Mouse (Mus musculus): ENCODE results near the gene Sertad2.

The Sertad2 gene

DNA sequence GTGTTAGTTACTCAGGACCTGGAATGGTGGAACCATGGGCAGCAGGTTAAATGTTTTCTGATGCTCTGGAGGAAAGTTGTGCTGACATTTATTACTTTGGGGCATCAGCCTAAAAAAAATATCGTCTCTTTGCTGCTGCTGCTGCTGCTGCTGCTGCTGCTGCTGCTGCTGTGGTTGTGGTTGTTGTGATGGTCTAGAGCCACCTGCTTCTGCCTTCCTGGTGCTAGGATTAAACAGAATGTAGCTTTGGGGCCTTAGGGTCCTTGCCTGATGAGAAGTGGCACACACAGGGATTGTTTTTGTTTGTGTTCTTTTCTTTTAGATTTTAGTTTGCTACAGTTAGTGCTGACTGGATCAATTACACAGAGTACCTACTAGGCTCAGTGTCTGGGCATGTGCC is 101.1 kb downstream of the Sertad2 start:
- DNase-seq (ENCODE audit: low read depth, low spot score): no peak

DNA sequence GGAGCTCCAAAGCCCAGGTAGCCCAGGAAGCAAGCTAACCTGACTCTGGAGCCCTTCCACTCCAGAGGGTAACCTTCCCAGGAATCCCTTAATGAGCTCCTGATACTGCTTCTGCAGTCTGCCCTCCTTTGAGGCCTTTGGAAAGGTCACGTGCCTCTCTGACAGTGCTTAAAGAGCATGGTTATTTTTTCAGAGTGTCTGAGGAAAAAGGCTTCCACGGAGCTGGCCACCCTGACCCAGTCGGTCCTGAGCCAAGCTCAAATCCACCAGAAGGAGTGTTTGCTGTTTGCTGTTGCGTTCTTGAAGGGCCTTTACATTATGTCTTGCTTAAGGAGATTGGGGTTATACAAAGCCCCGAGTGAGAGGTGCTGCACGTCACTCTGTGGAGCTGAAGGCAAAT is 101.8 kb downstream of the Sertad2 start:
- no peak for DNase-seq (ENCODE audit: low read depth, low spot score)

DNA sequence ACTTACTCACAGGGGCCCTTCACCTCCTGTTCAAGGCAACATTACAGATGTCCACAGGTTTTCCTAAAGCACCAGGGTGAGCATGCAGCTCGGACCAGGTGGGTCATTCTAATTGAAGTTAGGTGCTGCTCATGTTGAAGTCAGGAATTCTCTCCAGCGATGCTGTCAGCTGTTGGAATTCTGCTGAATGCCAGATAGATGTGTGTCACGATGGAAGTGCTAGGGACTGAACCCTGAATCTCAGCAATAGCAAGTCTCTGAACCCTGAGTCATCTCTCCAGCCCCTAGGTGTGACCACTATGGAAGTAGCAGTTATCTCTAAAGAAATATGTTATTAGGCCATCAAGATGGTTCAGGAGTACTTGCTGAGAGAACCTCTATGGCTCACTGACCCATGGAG is 102.5 kb downstream of the Sertad2 start:
- no peak for DNase-seq (ENCODE audit: low read depth, low spot score)

DNA sequence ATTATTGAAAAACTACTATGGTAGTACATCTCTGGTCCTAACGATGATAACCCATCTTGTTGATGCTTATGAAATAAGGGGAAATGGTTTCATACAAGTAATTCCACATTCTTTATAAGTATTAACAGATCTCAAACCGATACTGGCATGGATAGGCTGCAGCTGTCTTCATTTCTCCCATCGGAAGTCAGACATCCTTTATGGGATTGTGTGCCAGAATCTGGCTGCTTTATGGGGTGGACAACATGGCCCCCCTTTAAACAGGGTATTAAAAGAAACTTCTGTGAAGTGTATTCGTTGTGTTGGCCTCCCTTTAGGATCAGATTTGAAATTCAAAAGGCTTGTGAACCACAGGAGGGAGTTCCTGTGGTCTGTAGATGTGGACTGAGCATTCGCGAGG is 103.1 kb downstream of the Sertad2 start:
- no peak for DNase-seq (ENCODE audit: low read depth, low spot score)

DNA sequence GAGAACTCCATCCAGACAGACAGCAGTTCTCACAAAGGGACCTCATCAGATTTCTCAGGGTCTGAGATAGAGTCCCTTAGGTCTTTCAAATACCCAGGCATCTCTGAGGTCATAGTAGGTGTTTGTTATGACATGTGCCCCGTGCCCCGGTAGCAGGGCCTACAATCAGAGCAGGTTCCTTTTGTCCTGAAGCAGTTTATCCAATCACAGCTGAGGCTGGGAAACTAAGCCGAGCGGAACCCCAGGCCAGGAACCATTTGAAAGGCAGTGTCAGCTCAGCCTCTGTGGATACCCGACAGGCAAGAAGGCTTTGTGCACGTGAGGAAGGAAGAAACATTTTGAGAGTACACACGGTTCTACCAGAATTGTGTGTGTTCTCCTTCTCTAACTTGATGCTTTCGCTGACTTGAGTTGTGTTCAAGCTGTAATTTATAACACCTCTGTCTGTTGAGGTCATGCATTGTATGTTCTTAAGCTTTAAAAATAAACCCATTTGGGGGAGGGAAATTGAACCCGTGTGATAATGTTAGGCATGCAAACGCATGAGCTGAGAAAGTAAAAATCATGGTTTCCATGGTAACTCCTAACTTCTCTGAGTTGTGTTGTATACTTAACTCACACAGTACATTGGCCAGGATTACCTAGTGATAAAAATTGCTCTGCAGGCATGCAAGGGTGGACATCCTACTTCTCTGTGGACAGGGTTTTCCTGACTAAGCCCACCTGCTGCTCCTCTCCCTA is 104.1 kb downstream of the Sertad2 start:
- peak; percentile 66 for DNase-seq (ENCODE audit: low read depth, low spot score)

DNA sequence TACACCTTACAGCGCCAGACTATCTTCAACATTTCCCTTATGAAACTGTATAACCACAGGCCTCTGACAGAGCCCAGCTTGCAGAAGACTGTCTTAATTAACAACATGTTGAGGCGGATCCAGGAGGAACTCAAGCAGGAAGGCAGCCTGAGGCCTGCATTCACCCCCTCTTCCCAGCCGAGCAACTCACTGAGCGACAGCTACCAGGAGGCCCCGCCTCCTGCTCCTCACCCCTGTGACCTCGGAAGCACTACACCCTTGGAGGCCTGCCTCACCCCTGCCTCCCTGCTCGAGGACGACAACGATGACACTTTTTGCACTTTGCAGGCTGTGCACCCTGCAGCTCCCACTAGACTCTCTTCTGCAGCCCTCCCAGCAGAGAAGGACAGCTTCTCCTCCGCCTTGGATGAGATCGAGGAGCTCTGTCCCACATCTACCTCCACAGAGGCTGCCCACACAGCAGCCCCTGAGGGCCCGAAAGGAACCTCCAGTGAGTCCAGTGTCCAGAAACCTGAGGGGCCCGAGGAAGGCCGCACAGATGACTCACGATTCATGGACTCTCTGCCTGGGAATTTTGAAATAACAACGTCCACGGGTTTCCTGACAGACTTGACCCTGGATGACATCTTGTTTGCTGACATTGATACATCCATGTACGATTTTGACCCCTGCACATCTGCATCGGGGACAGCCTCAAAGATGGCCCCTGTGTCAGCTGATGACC is 105.0 kb downstream of the Sertad2 start:
- DNase-seq (ENCODE audit: low read depth, low spot score): peak; percentile 42

DNA sequence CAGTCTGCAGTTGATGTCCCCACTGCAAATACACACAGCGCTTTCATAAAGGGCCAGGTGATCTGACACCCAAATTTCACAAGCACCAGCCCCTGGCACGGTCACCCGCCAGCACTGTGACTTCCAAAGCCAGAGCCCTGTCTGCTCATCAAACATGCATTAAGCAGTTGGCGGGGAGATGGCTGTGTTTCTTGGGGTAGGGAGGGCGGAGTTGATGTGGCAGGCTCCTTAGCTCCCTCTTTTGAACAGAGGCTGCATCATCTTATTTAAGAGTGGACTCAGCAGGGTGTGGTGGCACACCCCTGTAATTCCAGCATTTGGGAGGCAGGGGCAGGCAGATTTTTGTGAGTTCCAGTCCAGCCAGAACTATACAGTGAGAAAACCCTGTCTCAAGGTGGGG is 106.4 kb downstream of the Sertad2 start:
- DNase-seq (ENCODE audit: low read depth, low spot score): peak; percentile 39

DNA sequence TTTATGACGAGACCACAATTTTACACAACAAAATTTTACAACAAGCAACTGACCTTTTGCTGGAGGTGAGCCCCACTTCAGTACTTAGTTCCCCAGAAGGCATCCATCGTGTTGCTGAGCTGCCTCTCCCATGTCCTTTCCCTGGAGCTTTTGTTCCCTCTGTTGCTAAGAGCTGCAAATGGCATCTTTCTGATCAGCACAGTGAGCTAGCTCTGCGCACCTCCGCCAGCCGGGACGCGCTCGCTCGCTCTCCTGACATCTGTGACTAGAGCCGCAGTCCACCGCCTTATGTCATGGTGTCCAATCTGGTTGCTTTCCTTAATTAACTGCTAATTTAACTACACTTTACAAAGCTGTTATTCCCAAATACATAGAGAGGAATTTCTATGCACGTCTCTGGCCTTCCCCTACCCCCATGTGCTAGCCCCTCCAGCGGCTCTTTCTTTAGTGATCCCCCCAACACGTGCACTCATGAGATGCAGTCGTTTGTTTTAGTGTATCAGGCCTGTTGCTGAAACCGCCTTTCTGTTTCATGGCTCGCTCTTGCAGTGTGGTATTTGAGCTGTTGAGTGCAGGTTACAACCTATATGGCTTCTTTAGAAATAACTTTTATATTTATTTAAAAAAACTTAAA is 107.1 kb downstream of the Sertad2 start:
- DNase-seq (ENCODE audit: low read depth, low spot score): peak; percentile 50

DNA sequence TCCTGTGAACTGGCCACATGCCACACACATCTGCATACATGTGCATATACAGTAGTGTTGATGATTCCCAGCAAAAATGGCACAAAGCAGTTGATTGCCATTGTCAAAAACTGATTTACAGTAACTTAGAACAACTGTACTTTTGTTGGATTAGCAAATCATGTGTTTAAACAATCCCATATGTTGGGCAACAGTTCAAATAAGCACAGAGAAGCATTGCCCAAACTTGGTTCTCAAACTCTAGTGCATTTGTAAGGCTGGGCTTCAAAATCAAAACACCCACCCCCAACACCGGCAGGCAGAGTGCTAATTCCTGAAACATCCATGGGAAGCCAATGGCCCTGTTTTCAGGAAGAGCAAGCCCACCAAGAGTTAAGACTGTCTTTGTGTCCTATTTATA is 108.1 kb downstream of the Sertad2 start:
- no peak for DNase-seq (ENCODE audit: low read depth, low spot score)

DNA sequence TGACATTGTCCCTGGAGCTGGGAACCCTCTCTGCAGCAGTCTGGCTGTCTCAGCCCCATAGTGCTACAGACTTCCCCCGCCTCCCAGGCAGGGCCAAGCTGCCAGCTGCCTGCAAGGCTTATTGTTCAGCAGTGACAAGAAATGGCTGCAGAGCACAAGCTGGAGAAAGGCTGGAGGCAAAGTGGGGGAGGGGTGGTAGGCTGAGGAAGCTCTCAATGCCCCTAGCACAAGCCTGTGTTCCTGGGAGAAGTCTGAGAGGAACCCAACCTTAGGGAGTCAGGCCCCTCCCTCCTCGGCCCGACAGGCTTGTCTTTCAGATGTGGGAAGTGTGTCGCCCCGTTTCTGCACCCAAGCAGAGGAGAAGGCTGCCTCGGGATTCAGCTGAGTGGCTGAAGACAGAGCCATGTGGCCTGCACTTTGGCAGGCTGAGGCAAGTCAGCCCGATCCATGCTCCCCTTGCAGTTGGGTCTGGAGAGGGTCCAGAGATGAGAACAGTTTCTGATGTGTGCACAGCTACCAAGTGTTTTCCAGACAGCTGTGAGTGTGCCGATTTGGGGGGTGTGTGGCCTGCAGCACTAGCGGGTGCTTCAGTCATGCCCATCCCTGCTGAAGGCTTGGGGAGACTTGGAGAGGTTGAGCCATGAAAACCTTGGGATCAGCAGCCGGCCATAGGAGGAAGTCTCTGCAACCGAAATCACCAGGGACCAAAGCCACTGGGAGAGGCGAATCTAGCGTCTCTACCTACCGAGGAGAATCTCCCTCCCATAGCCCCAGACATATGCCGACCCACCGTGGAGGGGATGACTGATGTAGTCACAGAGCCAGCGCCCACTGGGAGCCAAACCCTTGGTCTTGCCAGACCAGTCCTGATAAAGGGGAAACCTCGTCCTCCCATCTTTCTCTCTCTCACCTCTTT is 113.0 kb downstream of the Sertad2 start:
- DNase-seq (ENCODE audit: low read depth, low spot score): peak; percentile 88

DNA sequence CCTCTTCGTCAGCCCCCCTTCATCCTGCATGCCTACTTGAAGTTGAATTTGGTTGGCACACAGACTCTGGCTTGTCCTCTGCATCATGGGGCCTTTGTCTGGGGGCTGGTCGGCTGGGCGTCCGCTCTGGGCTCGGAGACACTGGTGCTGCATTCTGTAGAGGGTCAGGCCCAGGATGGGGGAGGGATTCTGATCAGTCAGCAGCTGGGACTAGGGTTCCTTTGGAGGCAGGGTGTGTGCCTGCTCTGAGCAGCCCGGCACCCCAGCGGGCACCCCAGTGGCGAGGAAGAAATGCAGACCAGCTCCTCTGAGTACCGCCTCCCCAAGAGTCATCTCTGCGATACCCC is 113.6 kb downstream of the Sertad2 start:
- DNase-seq (ENCODE audit: low read depth, low spot score): peak; percentile 30

DNA sequence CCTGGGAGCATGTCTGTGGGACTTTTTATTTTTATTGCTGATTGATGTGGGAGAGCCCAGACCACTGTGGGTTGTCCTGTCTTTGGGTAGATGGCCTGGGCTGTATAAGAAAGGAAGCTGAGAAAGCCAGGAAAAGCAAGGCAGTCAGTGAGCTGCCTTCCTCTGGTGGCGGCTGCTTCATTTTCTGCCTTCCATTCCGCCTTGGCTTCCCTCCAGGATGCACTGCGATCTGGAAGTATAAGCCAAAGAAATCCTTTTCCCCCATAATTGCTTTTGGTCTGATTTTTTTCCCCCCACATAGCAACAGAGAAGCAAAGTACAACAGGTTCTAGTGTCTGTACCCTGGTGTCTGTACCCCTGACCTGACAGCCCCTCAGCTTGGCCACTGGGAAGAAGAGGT is 116.0 kb downstream of the Sertad2 start:
- peak; percentile 32 for DNase-seq (ENCODE audit: low read depth, low spot score)

DNA sequence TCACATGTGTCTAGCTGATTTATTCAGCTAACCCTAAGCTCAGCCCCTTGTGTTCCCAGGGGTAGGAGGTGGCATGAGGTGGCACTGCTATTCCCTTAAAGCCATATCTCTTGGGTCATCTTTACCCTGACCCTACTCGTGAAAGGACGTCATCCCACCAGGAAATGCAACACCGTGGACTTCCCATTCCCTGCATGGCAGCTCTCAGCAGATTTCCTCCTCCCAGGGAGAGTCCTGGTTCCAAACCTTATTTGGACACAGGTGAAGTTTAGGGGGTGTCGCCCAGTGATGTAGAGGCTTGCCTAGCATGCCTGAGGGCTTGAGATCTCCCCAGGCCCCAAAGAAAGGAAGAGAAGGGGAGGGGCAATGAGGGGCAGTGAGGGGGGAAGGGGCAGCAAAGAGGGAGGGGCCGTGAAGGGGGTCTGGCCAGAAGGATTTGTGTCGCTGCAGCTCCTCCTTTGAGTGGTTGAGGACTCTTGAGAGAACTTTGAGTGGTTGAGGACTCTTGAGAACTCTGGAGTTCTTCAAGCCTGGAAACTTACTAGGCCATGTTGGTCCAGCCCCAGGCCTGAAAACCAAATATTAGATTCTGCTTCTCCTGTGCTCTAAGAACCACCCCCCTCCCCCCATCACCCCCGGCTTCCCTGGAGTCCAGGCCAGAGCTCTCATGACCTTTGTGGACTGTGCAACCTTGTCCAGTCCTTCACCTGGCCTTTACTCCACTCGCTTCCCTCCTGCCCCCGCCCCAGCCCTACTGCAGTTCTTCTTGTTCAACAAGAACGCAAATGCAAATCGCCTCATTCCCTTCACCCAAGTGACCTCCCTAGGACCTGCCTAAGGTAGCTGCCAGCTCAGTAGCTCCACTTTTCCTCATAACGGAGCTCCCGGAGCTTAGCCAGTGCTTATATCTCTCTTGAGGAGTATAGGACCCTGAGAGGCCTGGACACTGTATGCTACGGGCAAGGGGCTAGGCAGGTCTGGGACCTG is 117.4 kb downstream of the Sertad2 start:
- no peak for DNase-seq (ENCODE audit: low read depth, low spot score)

DNA sequence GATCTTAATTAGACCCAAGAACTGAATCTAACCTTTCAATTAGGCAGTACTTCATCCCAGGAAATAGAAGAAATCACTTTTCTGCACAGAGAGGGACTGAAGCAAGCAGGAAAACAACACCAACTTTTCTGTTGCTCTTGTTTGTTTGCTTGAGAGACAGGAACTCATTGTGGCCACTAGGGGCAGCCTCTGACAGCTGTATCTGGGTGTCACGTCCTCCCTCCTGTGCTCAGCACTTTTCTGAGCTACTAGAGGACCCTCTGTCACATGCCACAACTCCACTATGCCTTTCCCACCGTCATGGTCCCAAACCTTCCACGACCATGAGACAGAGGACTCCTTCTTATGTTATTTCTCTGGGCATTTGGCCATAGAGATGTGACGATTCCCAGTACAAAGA is 118.6 kb downstream of the Sertad2 start:
- DNase-seq (ENCODE audit: low read depth, low spot score): peak; percentile 67

DNA sequence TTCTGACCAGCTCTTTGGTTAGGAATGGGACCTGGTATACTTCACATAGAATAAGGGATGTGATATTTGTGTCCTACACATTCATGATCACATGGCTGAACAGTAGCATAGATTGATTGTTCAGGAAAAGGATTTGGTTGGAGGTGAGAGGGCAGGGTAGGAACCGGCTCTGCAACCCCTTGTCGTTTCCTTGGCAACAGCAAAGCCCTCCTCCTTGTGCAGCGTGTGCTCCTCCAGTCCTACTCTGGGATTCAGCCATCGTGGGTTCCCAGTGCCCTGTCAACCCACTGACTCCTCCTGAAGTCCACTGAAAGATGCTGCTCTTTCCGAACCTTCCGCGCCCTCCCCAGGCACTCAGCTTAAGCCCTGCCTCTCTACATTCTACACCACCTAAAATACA is 119.8 kb downstream of the Sertad2 start:
- no peak for DNase-seq (ENCODE audit: low read depth, low spot score)

DNA sequence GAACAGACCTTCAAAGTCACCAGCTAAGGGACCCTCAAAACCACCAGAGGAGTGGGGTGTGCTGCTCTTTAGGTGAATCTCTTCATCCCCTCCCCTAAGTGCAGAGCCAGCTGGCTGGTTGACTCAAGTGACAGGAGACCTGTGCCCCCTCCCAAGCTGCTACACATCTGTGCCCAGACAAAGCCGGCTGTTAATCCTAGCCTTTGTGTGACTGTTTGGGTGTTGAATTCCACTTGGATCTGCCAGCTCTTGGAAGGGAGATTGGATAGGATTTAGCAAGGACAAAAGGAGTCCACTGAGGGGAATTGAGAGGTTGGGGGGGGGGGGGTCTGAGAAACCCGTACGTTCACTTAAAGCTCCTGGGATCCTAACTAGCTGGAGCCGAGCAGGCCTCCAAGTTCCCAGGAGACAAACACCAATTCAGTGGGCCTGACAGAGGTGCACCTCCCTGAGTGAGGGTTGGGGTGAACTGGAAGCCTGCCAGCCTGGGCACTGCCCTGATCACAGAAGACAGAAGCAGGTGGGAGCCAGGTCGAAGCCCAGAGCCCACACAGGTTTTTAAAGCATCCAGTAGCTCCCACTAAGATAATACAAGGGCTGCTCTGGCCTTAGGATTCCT is 120.6 kb downstream of the Sertad2 start:
- no peak for DNase-seq (ENCODE audit: low read depth, low spot score)

DNA sequence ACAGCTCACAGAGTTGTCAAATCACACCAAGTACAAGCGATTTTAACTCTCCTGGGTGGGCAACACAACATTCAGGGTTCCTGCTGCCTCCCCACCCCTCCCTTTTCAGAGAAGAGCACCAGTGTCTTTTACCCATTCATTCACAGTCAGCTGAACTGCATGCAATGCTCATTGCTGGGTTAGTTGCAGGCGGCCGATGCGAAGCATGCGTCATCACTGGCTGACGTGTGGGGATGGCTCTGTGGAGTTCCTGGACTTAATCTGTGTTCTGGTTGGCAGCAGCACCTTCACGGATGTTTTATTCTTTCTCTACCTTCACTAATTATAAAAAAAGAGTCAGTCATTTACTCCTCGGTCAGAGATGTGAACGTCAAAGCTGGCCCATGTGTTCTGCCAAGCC is 121.8 kb downstream of the Sertad2 start:
- DNase-seq (ENCODE audit: low read depth, low spot score): peak; percentile 54

DNA sequence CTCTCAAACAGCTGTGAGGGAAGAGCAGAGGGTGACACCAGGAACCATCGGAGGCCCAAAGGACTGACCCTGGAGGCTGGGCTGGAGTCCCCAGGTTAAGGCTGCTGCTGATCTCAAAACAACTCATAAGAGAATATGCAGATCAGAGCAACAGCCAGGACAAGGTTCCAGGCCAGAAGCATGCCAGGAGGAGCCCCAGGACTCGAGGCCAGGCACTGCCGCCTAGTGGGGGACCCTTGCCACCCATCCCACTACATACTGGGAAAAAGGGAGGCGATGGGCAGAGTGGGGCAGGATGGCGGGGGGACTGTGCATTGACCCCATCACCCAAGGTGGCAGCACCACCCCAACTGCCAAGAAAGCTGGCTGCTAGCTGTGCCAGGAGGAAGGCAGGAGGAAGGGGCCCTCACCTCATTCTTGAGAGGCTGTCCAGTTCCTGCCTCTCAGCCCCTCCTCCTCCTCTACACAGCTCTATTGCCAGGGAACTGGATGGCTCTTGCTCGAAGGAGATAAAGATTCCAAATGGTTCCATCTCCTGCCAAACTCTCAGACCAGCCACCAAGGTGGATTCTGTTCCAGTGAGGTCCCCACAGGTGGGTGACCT is 128.8 kb downstream of the Sertad2 start:
- DNase-seq (ENCODE audit: low read depth, low spot score): no peak

DNA sequence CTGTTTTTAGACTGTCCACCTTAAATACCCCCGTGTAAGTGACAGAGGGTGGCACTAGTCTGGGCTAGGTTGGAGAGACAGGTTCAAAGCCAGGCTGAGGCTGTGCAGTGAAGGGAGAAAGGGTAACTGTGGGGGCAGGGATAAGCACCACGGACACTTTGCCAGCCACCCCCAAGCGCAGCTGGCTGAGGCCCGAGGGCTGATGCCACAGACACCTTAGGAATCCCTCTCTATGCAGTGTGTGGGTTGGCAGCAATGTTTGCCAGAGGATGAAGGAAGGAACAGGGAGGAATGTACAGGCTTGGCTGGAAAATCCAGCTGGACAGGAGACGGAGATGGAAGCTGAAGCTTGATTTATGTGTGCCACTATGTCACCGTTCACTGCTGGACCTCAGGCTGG is 129.5 kb downstream of the Sertad2 start:
- DNase-seq (ENCODE audit: low read depth, low spot score): no peak

DNA sequence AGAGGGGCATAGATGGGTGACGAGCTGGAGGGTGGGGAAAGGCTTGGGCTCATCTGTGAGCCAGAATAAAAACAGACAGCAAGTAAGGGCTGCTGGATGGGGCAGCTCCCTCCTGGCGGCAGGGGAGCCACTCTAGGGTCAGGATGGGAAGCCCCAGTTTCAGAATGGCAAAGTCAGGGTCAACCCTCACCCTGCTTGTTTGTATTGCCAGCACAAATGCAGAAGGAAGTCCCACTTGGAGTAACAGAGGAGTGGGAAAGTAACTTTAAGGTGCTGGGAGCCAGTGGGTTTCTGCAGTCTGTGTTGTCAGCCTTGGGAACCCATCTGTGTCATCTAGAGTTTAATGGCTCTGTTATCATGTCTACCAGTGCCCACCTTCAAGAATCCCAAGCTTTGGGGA is 136.3 kb downstream of the Sertad2 start:
- no peak for DNase-seq (ENCODE audit: low read depth, low spot score)
